Mouse (Mus musculus) MEL (cell line): Measurements from ENCODE around the gene Sirt4. TPM values are rescaled to one million over a fixed set of nuclear protein-coding genes. Genes with fewer than 3 reads are reported as not detected.

Experiments
- DNase-seq: peaks from one replicate; pipeline ENCODE4 v3.0.0; 2011; ENCODE audit warnings: low read depth, low spot score
- H3K27ac ChIP-seq: 2 replicates; pipeline ENCODE4 v1.5.1; 2012; ENCODE audit warnings: low read depth, mild to moderate bottlenecking, control low read depth, low read length, moderate library complexity; ENCODE audit not compliant: control insufficient read depth
- H3K27me3 ChIP-seq, 2 experiments: fragments of 150-350 bp in 1 of 2; sonication (generic) in 1 of 2; 2 replicates each; pipeline ENCODE4 v1.6.1; 2012; ENCODE audit warnings: low read length in 2 of 2, mild to moderate bottlenecking in 2 of 2, improper control_type of control experiment in 1 of 2, moderate library complexity in 1 of 2; ENCODE audit not compliant: insufficient read depth in 2 of 2, control insufficient read depth in 1 of 2
- H3K36me3 ChIP-seq, 2 experiments: 2 replicates each; pipeline ENCODE4 v1.6.1; 2012 to 2014; ENCODE audit warnings: low read length in 2 of 2, improper control_type of control experiment in 1 of 2, inconsistent platforms in 1 of 2, mild to moderate bottlenecking in 1 of 2; ENCODE audit not compliant: insufficient read depth in 2 of 2, control insufficient read depth in 1 of 2
- H3K4me1 ChIP-seq, 2 experiments: fragments of 150-350 bp in 1 of 2; sonication (generic) in 1 of 2; 2 replicates each; pipeline ENCODE4 v1.6.1; 2012; ENCODE audit warnings: low read length in 2 of 2, improper control_type of control experiment in 1 of 2, mild to moderate bottlenecking in 1 of 2; ENCODE audit not compliant: insufficient read depth in 2 of 2, control insufficient read depth in 1 of 2
- H3K4me3 ChIP-seq, 2 experiments: fragments of 150-350 bp in 1 of 2; sonication (generic) in 1 of 2; 2 replicates each; pipeline ENCODE4 v1.5.1; 2012; ENCODE audit warnings: low read depth in 2 of 2, low read length in 2 of 2, mild to moderate bottlenecking in 2 of 2, moderate library complexity in 2 of 2, control low read depth in 1 of 2, improper control_type of control experiment in 1 of 2; ENCODE audit not compliant: control insufficient read depth in 1 of 2, insufficient read depth in 1 of 2
- H3K79me2 ChIP-seq: 2 replicates; pipeline ENCODE4 v1.6.1; 2012; ENCODE audit warnings: mild to moderate bottlenecking, low read length, moderate library complexity; ENCODE audit not compliant: control insufficient read depth, poor library complexity, insufficient read depth
- H3K9ac ChIP-seq: 2 replicates; pipeline ENCODE4 v1.6.1; 2012; ENCODE audit warnings: low read depth, mild to moderate bottlenecking, control low read depth, low read length, moderate library complexity; ENCODE audit not compliant: control insufficient read depth, poor library complexity, severe bottlenecking
- H3K9me3 ChIP-seq: fragments of 150-350 bp; sonication (generic); replicated peaks from 2 replicates; pipeline ENCODE4 v1.6.1; 2012; ENCODE audit warnings: mild to moderate bottlenecking, low read length, improper control_type of control experiment, moderate library complexity; ENCODE audit not compliant: insufficient read depth
- BHLHE40 ChIP-seq: IDR thresholded peaks from 2 replicates; pipeline ENCODE4 v1.6.1; 2012; ENCODE audit warnings: low read depth, mild to moderate bottlenecking, inconsistent platforms, low read length, improper control_type of control experiment, borderline replicate concordance
- CTCF ChIP-seq, 3 experiments: IDR thresholded peaks in 2 of 3; conservative IDR thresholded peaks in 1 of 3; 2 replicates each; pipeline ENCODE4 v1.5.1; 2011 to 2012; ENCODE audit warnings: low read length in 3 of 3, low read depth in 2 of 3, mild to moderate bottlenecking in 2 of 3, improper control_type of control experiment in 1 of 3, inconsistent platforms in 1 of 3, mixed read lengths in 1 of 3, moderate library complexity in 1 of 3; ENCODE audit not compliant: control insufficient read depth in 1 of 3, insufficient read depth in 1 of 3, poor library complexity in 1 of 3, severe bottlenecking in 1 of 3
- E2F4 ChIP-seq: IDR thresholded peaks from 2 replicates; pipeline ENCODE4 v1.6.1; 2011; ENCODE audit warnings: low read depth, low read length, improper control_type of control experiment, borderline replicate concordance
- KAT2A ChIP-seq: conservative IDR thresholded peaks from 2 replicates; pipeline ENCODE4 v1.6.1; 2012; ENCODE audit warnings: low read depth, low read length, improper control_type of control experiment, inconsistent platforms
- MAFK ChIP-seq: IDR thresholded peaks from 2 replicates; pipeline ENCODE4 v1.6.1; 2011; ENCODE audit warnings: low read depth, mild to moderate bottlenecking, low read length, improper control_type of control experiment, borderline replicate concordance
- MYB ChIP-seq: IDR thresholded peaks from 2 replicates; pipeline ENCODE4 v1.6.1; 2011; ENCODE audit warnings: mild to moderate bottlenecking, low read depth, low read length, improper control_type of control experiment
- MYC ChIP-seq: IDR thresholded peaks from 2 replicates; pipeline ENCODE4 v1.6.1; 2011; ENCODE audit warnings: low read depth, mild to moderate bottlenecking, low read length, improper control_type of control experiment, moderate library complexity
- POLR2A ChIP-seq, 2 experiments: IDR thresholded peaks; 2 replicates each; pipeline ENCODE4 v1.6.1; 2011 to 2012; ENCODE audit warnings: low read length in 2 of 2, mild to moderate bottlenecking in 2 of 2, control low read depth in 1 of 2, improper control_type of control experiment in 1 of 2, low read depth in 1 of 2, moderate library complexity in 1 of 2; ENCODE audit not compliant: control insufficient read depth in 1 of 2, insufficient read depth in 1 of 2, poor library complexity in 1 of 2
- POLR2AphosphoS2 ChIP-seq: IDR thresholded peaks from 2 replicates; pipeline ENCODE4 v1.6.1; 2011; ENCODE audit warnings: low read length, improper control_type of control experiment
- POLR2AphosphoS5 ChIP-seq: IDR thresholded peaks from 2 replicates; pipeline ENCODE4 v1.6.1; 2012; ENCODE audit warnings: low read depth, borderline replicate concordance, mild to moderate bottlenecking, inconsistent platforms, low read length, moderate library complexity, mixed read lengths
- RAD21 ChIP-seq: IDR thresholded peaks from 2 replicates; pipeline ENCODE4 v1.6.1; 2011; ENCODE audit warnings: mild to moderate bottlenecking, low read depth, low read length, improper control_type of control experiment
- SIN3A ChIP-seq: IDR thresholded peaks from 2 replicates; pipeline ENCODE4 v1.6.1; 2012; ENCODE audit warnings: low read length, improper control_type of control experiment, inconsistent platforms
- SMC3 ChIP-seq: IDR thresholded peaks from 2 replicates; pipeline ENCODE4 v1.6.1; 2011; ENCODE audit warnings: low read depth, low read length, improper control_type of control experiment
- USF1 ChIP-seq: IDR thresholded peaks from 2 replicates; pipeline ENCODE4 v1.6.1; 2014; ENCODE audit warnings: low read depth, mild to moderate bottlenecking, inconsistent platforms, low read length, improper control_type of control experiment, moderate library complexity
- USF2 ChIP-seq, 2 experiments: IDR thresholded peaks; 2 replicates each; pipeline ENCODE4 v1.6.1; 2011 to 2012; ENCODE audit warnings: improper control_type of control experiment in 2 of 2, low read length in 2 of 2, borderline replicate concordance in 1 of 2, inconsistent platforms in 1 of 2, low read depth in 1 of 2, mild to moderate bottlenecking in 1 of 2; ENCODE audit not compliant: insufficient read depth in 1 of 2
- ZC3H11A ChIP-seq: IDR thresholded peaks from 2 replicates; pipeline ENCODE4 v1.6.1; 2012; ENCODE audit warnings: low read depth, mild to moderate bottlenecking, inconsistent platforms, low read length, improper control_type of control experiment
- ZNF384 ChIP-seq: IDR thresholded peaks from 2 replicates; pipeline ENCODE4 v1.6.1; 2012; ENCODE audit warnings: low read depth, mild to moderate bottlenecking, inconsistent platforms, low read length, improper control_type of control experiment
- polyA plus RNA-seq, 2 experiments: library from polyadenylated mRNA; stranded (reverse) in 1 of 2; unstranded in 1 of 2; fragments of >175 nt in 1 of 2; fragments of >200 nt in 1 of 2; gene quantifications; 2 replicates each; pipeline versions ENCODE4 v1.2.1 to v1.2.4; 2012; ENCODE audit warnings: low replicate concordance in 2 of 2, low read depth in 1 of 2; ENCODE audit not compliant: insufficient read length in 2 of 2, insufficient read depth in 1 of 2, missing spikeins in 1 of 2
- total RNA-seq: library from RNA; depleted of rRNA; stranded (reverse); fragments of 300-350 nt; gene quantifications from 2 replicates; pipeline ENCODE4 v1.2.3, GENCODE M21; 2012

Gene Sirt4
- total and polyA plus RNA-seq, 3 experiments = 9.2 to 10.3 TPM; not detected in 1

GRCm38 (mm10) chr5:115441205-115441849, 43.2 kb downstream of the Sirt4 start (continued):
- TF ChIP-seq POLR2AphosphoS2 (no peak), KAT2A (no peak)

DNA sequence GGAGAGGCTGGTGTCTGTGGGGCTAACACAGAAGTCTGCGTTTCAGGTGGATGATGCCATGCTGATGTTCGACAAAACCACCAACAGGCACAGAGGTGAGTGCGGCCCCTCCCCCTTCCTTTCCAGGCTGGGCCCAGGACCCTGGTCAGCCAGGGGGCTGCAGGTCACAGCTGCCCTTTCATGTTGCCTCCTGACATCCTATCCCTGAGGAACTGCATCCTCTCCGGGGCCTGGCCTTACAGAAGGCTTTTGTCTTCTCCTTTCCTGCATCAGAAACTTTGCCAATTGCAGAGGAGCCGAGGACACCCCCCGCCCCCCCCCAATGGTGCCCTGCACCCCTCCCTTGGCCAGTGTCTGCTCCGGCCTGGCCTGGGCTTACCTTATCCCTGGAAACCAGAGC, 45.9 kb downstream of the Sirt4 start:
- Histone ChIP-seq H3K27me3 (no peaks in the 10 kb centered on the region), H3K4me1 (no peaks in the 10 kb centered on the region), H3K4me3 (no peak overlapping the region), H3K9ac (no peak overlapping the region), H3K36me3 (no peaks in the 10 kb centered on the region), H3K79me2 (no peaks in the 10 kb centered on the region), H3K27ac (no peak overlapping the region), H3K9me3 (no peaks in the 10 kb centered on the region)
- TF ChIP-seq RAD21 = no peak
- no peak for TF ChIP-seq MYC
- DNase-seq = no peak

- no peak overlapping the region for H3K9ac ChIP-seq
- H3K27me3 ChIP-seq = no peaks in the 10 kb centered on the region
- DNase-seq = no peak
- no peak overlapping the region for H3K27ac ChIP-seq
- TF ChIP-seq POLR2AphosphoS2 (no peak), SMC3 (no peak), POLR2A (IDR thresholded peaks at IDR 0.05; ENCODE audit: control insufficient read depth in 1 of 2, insufficient read depth in 1 of 2, low read depth in 1 of 2, low read length in 2 of 2, poor library complexity in 1 of 2) (no peak), CTCF (IDR thresholded peaks at IDR 0.05 in 2 of 3, conservative IDR thresholded peaks at IDR 0.05 in 1 of 3; ENCODE audit: control insufficient read depth in 1 of 3, insufficient read depth in 1 of 3, low read depth in 2 of 3, low read length in 3 of 3, poor library complexity in 1 of 3, severe bottlenecking in 1 of 3) (no peak), E2F4 (no peak), ZC3H11A (no peak), ZNF384 (no peak), POLR2AphosphoS5 (no peak), MYB (no peak), USF1 (no peak), MAFK (no peak), BHLHE40 (no peak), USF2 (IDR thresholded peaks at IDR 0.05; ENCODE audit: borderline replicate concordance in 1 of 2, insufficient read depth in 1 of 2, low read depth in 1 of 2, low read length in 2 of 2) (no peak), SIN3A (no peak)
- no peaks in the 10 kb centered on the region for H3K4me1 ChIP-seq
- no peaks in the 10 kb centered on the region for H3K9me3 ChIP-seq
- no peaks in the 10 kb centered on the region for H3K36me3 ChIP-seq
- H3K79me2 ChIP-seq = no peaks in the 10 kb centered on the region
- H3K4me3 ChIP-seq = no peak overlapping the region
Observed at GRCm38 (mm10) chr5:115437945-115438315, 46.6 kb downstream of the Sirt4 start.
